Mouse (Mus musculus) layer of hippocampus, adult 9-11 months (tissue): ENCODE measurements at regions not wholly inside any gene's neighbourhood (a gene's known extent, or its start where the extent isn't known, plus 50 kb on each side); places are given as distances from the start of the nearest gene placed in this dataset.
"Not testable (repeated sequence)": the region's sequence is repeated elsewhere in the genome, so short reads cannot be mapped to it uniquely, and the experiment has no call there.

Experiments used
- DNase-seq: peaks from one replicate; pipeline ENCODE4 v3.0.0; 2022

GRCm38 (mm10) chr12:11037951-11038350, 112.9 kb downstream of the Kcns3 start:
- DNase-seq: no peak

- DNase-seq: no peak
These were observed 130.0 kb downstream of the Kcns3 start for GRCm38 (mm10) chr12:11020571-11021545.

DNA sequence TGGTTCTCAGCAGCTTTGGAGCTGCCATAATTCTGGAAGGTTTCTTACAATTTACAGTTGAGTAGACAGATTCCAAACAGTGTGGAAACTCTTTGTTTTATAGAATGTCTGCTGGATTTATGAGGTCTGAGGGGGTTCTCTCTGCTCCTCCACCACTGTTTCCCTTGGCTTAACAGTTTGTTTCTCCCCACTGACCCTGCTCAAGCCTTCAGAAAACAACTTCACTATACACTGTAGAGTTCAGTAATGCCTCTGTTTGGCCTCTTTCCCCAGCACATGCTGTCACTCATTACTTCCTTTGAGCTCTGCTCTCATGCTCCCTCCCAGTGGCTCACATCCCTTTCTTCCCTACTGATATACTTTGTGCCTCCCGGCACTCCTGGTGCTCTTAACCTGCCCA, 139.7 kb downstream of the Kcns3 start:
- no peak for DNase-seq

- peak; percentile 14 for DNase-seq
These were observed 166.6 kb downstream of the Kcns3 start for GRCm38 (mm10) chr12:10984295-10984694.

GRCm38 (mm10) chr12:10949184-10949583, 201.7 kb downstream of the Kcns3 start:
- no peak for DNase-seq

GRCm38 (mm10) chr12:10941064-10941463, 209.8 kb downstream of the Kcns3 start:
- no peak for DNase-seq

GRCm38 (mm10) chr12:10900054-10900453, 250.8 kb downstream of the Kcns3 start:
- not testable (repeated sequence) for DNase-seq

- peak; percentile 18 for DNase-seq
These were observed 272.1 kb downstream of the Kcns3 start for GRCm38 (mm10) chr12:10878791-10879190.

GRCm38 (mm10) chr12:10874589-10875554, 276.0 kb downstream of the Kcns3 start:
- no peak for DNase-seq

DNA sequence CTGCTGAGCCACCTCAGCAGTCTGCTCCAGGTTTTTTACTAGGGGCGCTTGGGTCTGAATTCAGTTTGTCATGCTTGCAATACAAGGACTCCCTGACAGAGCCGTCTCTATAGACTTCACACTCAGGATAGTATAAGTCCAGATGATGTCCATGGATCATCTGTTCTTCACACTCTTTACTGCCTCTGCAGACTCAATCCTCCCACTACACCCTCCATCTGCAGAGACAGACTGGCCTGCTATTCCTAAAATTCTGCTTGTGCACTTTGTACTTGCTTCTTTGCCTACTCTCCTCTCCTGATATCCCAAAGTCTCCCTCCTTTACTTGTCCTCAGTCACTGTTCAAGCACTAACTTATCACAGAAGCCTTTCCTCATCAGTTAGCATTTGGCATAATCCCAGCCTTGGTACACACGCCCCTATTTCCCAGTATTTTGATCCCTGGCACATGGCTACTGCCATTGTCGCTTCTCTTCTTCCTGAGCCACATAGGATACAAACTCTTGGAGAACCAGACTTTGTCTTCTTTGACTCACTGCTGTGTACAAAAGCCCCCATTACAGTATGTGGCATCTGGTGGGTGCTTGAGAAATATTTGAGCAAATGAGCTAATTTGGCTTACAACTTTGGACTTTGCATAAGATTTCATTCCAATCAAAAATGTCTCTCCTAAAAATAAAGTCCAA, 277.0 kb downstream of the Kcns3 start:
- no peak for DNase-seq

DNA sequence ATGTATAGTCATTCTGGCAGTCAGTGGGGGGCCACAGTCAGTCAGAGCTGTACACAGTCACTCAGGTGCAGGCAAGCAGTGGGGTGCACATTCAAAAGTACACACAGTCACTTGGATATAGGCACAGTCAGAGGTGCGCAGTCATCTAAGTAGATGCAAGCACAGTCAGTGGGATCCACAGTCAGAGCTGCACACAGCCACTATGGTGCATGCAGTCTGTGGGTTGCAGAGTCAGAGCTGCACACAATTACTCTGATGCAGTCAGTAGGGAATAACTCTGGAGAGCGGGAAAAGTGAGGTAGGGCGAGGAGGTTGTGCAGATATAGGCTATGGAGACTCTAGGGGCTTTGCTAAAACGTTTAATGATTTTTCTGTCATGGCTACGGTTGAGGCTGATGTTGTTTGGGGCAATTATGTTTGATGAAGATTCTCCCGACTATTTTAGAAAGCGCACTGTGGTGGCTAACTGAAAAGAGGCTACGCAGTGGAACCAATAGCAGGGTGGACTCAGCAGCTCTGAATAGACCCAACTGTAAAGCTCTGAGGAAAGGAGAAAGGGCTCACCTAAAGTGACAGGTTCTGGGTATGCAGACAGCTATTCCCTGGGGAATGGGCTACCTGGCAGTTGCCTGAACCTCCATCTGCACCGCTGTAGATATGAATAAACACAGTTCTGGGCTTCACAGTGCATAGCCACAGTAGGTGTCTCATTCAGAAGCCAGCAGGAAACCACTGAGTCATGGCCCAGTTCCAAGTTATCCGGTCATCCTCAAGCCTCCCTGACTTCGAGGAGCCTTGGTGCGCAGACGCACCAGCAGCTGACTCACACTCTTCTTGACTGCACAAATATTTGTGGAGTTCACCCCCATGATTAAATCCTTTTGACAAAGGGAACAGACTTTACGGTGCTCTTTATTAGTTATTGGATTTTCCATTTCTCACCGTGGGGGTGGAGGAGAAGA, 282.9 kb downstream of the Kcns3 start:
- no peak for DNase-seq

DNA sequence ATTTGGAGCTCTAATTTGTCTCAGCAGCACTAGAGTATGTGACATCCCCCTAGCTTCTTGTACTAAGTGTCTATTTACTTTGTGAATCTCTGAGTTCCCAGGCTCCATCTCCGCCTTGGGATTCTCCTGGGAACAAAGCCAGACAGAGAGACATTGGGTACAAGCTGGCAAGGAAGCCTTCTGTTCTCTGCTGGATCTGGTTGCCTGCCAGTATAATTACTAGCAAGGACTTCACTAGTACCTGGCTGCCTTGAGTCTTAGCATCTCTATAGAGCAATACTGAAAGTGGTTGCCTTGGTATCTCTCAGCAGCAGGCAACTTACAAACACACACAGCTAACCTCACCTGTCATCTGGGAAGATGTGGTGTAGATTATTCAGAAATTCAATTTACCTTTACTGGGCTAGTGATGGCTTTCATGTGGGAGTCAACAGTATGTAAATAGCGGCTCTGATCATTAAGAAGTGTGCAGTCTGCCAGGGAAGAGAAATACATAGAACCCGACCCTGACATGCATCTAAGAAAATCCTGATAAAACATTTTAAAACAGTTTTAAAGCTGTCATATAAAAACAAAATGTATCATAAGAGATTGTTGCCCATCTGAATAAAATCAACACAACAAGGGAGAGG, 283.8 kb downstream of the Kcns3 start:
- peak; percentile 80 for DNase-seq

- no peak for DNase-seq
These were observed 285.6 kb downstream of the Kcns3 start for GRCm38 (mm10) chr12:10865294-10865693.

- DNase-seq: no peak
These were observed 330.5 kb downstream of the Kcns3 start for GRCm38 (mm10) chr12:10820335-10820734.

- DNase-seq: no peak
These were observed 332.8 kb downstream of the Kcns3 start for GRCm38 (mm10) chr12:10818083-10818482.

- DNase-seq: peak; percentile 16
These were observed 333.3 kb downstream of the Kcns3 start for GRCm38 (mm10) chr12:10817516-10817915.

DNA sequence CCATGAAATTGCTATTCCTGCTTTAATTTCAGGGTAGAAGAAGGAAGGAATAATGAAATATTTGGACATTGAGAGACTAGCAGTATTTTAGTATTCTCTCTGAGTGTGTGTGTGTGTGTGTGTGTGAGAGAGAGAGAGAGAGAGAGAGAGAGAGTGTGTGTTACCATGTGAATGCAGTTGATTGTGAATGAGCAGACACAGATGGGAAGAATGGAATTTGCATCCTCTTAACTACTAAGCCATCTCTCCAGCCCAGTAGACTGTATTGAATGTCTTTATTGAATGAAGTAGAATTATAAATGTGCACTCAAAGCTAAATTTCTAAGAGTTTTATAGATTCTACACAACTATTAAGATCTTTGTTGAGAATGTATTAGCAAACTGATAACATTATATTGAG, 340.3 kb downstream of the Kcns3 start:
- DNase-seq: no peak

GRCm38 (mm10) chr12:10804491-10804890, 346.4 kb downstream of the Kcns3 start:
- DNase-seq: no peak
